Mouse (Mus musculus) embryonic fibroblast, embryonic 13.5 days (primary cell): Measurements from ENCODE around the gene Dock9.

Source experiments
- CTCF ChIP-seq: IDR thresholded peaks from 2 replicates; pipeline ENCODE4 v1.5.1; 2011; ENCODE audit warnings: mild to moderate bottlenecking, control low read depth, low read length, moderate library complexity, borderline replicate concordance; ENCODE audit not compliant: insufficient read depth
- POLR2A ChIP-seq: IDR thresholded peaks from 2 replicates; pipeline ENCODE4 v1.6.1; 2011; ENCODE audit warnings: low read depth, mild to moderate bottlenecking, control low read depth, low read length, moderate library complexity

- TF ChIP-seq POLR2A (no peak), CTCF (no peak)
Measured at GRCm38 (mm10) chr14:121626741-121627140, 170.9 kb downstream of the Dock9 start.
